ENCODE assay signal across 9 mouse cellular contexts in the genomic region with DNA sequence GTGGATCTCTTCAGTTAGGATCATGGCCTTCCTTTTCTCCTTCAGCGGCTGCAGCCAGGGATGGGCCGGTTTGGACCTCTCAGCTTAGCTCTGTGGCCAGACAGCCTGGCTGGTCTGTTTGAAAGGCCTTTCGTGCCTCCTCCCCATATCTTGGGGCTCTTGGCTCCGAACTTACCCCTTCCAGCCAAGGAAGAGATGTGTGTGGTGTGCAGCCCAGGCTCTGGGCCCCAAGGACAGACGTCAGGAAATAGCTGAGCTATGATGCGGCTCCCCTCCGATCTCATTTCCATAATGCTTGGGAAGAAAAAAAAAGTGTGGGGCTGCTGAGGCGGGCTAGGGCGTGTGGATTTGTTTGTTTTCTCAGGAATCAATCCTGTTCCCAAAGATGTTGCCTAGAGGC.
A peak's percentile ranks its signal among the peaks of the same experiment; 100 is the strongest.
DNase-seq lines count a peak whose midpoint lies in the region; ATAC-seq lines count a peak whose summit lies in the region.
"Had no signal": no experiment of that assay in that cellular context is flagged by ENCODE, and none has a peak within 500 bp of the region (broad histone marks: within the 10 kb centered on the region; RNA-seq: fewer than 3 reads in every experiment).

No protein-coding gene starts in this region.

- no peak overlapping the region for H3K4me3 ChIP-seq in hindbrain, embryonic 15.5 days
- no peak overlapping the region for H3K4me3 ChIP-seq in hindbrain, embryonic 13.5 days
- H3K4me3 ChIP-seq in embryonic facial prominence, embryonic 15.5 days (replicated peaks) = no peak overlapping the region

- 39% methylated on average over 9 of the region's 9 CpGs for WGBS in hindbrain, embryonic 15.5 days
- 39% methylated on average over 9 of the region's 9 CpGs for WGBS in hindbrain, embryonic 13.5 days
- WGBS in embryonic facial prominence, embryonic 15.5 days = 19% methylated on average over 9 of the region's 9 CpGs

- ATAC-seq in hindbrain, embryonic 15.5 days (ENCODE audit: low FRiP score, low read depth) = peak; percentile 42; the same call in 1 of the 2 replicates
- no peak for ATAC-seq in hindbrain, embryonic 13.5 days (ENCODE audit: low FRiP score)
- ATAC-seq in embryonic facial prominence, embryonic 15.5 days (ENCODE audit: insufficient number of reproducible peaks, low FRiP score, low TSS enrichment, low read depth) = peak; percentile 88

- peaks cover 4% of the 10 kb centered on the region; the same call in 1 of the 2 replicates for H3K4me1 ChIP-seq in hindbrain, embryonic 15.5 days (replicated peaks)
- 0 out of 2 replicates have a peak, but pooled peaks cover 8% of the 10 kb centered on the region for H3K4me1 ChIP-seq in hindbrain, embryonic 13.5 days (replicated peaks)
- H3K4me1 ChIP-seq in embryonic facial prominence, embryonic 15.5 days = peaks cover 30% of the 10 kb centered on the region

- H3K9me3 ChIP-seq in hindbrain, embryonic 15.5 days = no peaks in the 10 kb centered on the region
- H3K9me3 ChIP-seq in hindbrain, embryonic 13.5 days = no peaks in the 10 kb centered on the region
- no peaks in the 10 kb centered on the region for H3K9me3 ChIP-seq in embryonic facial prominence, embryonic 15.5 days (replicated peaks)

- H3K36me3 ChIP-seq in hindbrain, embryonic 15.5 days = no peaks in the 10 kb centered on the region
- H3K36me3 ChIP-seq in hindbrain, embryonic 13.5 days = no peaks in the 10 kb centered on the region
- H3K36me3 ChIP-seq in embryonic facial prominence, embryonic 15.5 days = no peaks in the 10 kb centered on the region
- H3K36me3 ChIP-seq: G1E had no signal

- no peaks in the 10 kb centered on the region for H3K27me3 ChIP-seq in hindbrain, embryonic 15.5 days
- H3K27me3 ChIP-seq in hindbrain, embryonic 13.5 days = peaks cover 12% of the 10 kb centered on the region
- no peaks in the 10 kb centered on the region for H3K27me3 ChIP-seq in embryonic facial prominence, embryonic 15.5 days

- H3K27ac ChIP-seq in hindbrain, embryonic 15.5 days (replicated peaks) = no peak overlapping the region
- no peak overlapping the region for H3K27ac ChIP-seq in hindbrain, embryonic 13.5 days
- peak overlapping the region; percentile 67 for H3K27ac ChIP-seq in embryonic facial prominence, embryonic 15.5 days (replicated peaks)

- DNase-seq in heart, postnatal 36 days = peak; percentile 69
- DNase-seq in lung, postnatal 10 days = peak; percentile 74
- no peak for DNase-seq in thymus, postnatal 4 days
- DNase-seq in B cell, adult 2 months = no peak
- DNase-seq in cerebellum, adult 11-12 months = no peak

- H3K9ac ChIP-seq in hindbrain, embryonic 15.5 days = no peak overlapping the region
- H3K9ac ChIP-seq in hindbrain, embryonic 13.5 days = no peak overlapping the region
- H3K9ac ChIP-seq in embryonic facial prominence, embryonic 15.5 days = no peak overlapping the region

- H3K4me2 ChIP-seq in hindbrain, embryonic 15.5 days = no peak overlapping the region
- no peak overlapping the region for H3K4me2 ChIP-seq in hindbrain, embryonic 13.5 days
- H3K4me2 ChIP-seq in embryonic facial prominence, embryonic 15.5 days (replicated peaks) = no peak overlapping the region

- intact Hi-C loops in heart, postnatal 36 days (cut with DNase I) = loop anchor here (2.0 to 10.0 kb wide), 4 partner anchors 57 to 395 kb away; no protein-coding TSS in a partner anchor

Comparison
In these comparisons a context has a peak if more than half of its experiments do, and no peak if none do; other contexts are left out.
1. DNase-seq: peak in heart, postnatal 36 days (2 of 2) and lung, postnatal 10 days (single experiment); none in thymus, postnatal 4 days (single experiment), B cell, adult 2 months (0 of 2) and cerebellum, adult 11-12 months (single experiment).